Mouse (Mus musculus) cerebellum, adult 2 months (tissue): Measurements from ENCODE around the gene Rubcnl.

Experiments used
- CTCF ChIP-seq: fragments of 200-500 bp; IDR thresholded peaks from 2 replicates; pipeline ENCODE4 v1.5.1; 2011; ENCODE audit warnings: low read depth, mild to moderate bottlenecking, control low read depth, low read length, moderate library complexity, borderline replicate concordance; ENCODE audit not compliant: insufficient read depth
- POLR2A ChIP-seq: fragments of 200-500 bp; IDR thresholded peaks from 2 replicates; pipeline ENCODE4 v1.6.1; 2011; ENCODE audit warnings: low read length, control low read depth, borderline replicate concordance; ENCODE audit not compliant: insufficient read depth

DNA sequence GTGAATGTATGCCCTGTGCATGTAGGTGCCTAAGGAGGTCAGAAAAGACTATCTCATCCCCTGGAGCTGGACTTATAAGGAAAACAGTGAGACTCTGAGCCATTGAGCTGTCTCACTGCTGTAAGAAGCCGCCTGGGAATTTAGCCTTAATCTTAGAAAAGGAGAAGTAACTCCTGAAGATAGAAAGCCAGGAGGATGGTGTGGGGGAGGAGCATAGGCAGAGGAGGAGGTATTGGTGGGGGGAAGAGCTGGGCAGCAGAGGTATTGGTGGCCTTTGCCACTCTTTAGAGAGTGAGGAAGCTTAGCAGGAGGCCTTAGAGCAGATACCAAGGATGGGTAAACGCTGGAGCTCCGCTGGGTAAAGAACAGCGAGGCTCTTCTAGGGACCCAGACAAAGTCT is 26.5 kb upstream of the Rubcnl start:
- TF ChIP-seq POLR2A (no peak), CTCF (no peak)
